Mouse (Mus musculus) limb, embryonic 13.5 days (tissue): ENCODE results near the gene Anks3. TPM values are rescaled to one million over a fixed set of nuclear protein-coding genes. Genes with fewer than 3 reads are reported as not detected.

ENCODE experiments used
- ATAC-seq: fragments of 200-750 bp; cut with Nextera tagmentation; 2 replicates; pipeline ENCODE4 v1.8.0; 2017; ENCODE audit warnings: low read depth, moderate number of reproducible peaks, moderate TSS enrichment; ENCODE audit not compliant: low FRiP score
- H3K27ac ChIP-seq: fragments of 300-500 bp; sonication (generic); 2 replicates; pipeline ENCODE4 v1.5.1; 2015; ENCODE audit warnings: inconsistent platforms, mild to moderate bottlenecking, moderate library complexity
- H3K27me3 ChIP-seq: fragments of 300-500 bp; sonication (generic); 2 replicates; pipeline ENCODE4 v1.6.1; 2015; ENCODE audit warnings: mild to moderate bottlenecking, inconsistent platforms
- H3K36me3 ChIP-seq: fragments of 300-500 bp; sonication (generic); 2 replicates; pipeline ENCODE4 v1.6.1; 2015; ENCODE audit warnings: inconsistent platforms, mild to moderate bottlenecking, moderate library complexity
- H3K4me1 ChIP-seq: fragments of 300-500 bp; sonication (generic); 2 replicates; pipeline ENCODE4 v1.6.1; 2015; ENCODE audit warnings: inconsistent platforms
- H3K4me2 ChIP-seq: fragments of 300-500 bp; sonication (generic); replicated peaks from 2 replicates; pipeline ENCODE4 v1.6.1; 2015; ENCODE audit warnings: inconsistent platforms, mild to moderate bottlenecking, moderate library complexity
- H3K4me3 ChIP-seq: fragments of 300-500 bp; sonication (generic); 2 replicates; pipeline ENCODE4 v1.5.1; 2015; ENCODE audit warnings: moderate library complexity, mild to moderate bottlenecking, inconsistent platforms
- H3K9ac ChIP-seq: fragments of 300-500 bp; sonication (generic); 2 replicates; pipeline ENCODE4 v1.6.1; 2015; ENCODE audit warnings: mild to moderate bottlenecking, inconsistent platforms
- H3K9me3 ChIP-seq: fragments of 300-500 bp; sonication (generic); 2 replicates; pipeline ENCODE4 v1.6.1; 2016; ENCODE audit warnings: inconsistent platforms
- WGBS: fragments of 180-500 bp; shearing (Covaris S2); methylation state at CpG from one replicate; pipeline ENCODE4 v1.1.7; 2015; 5-methylcytosine and 5-hydroxymethylcytosine counted together
- polyA plus RNA-seq: library from polyadenylated mRNA; unstranded; fragments of >200 nt; fragmentation: Nextera tagmentation; extraction: Ambion mirVana; gene quantifications from 2 replicates; pipeline ENCODE4 v1.2.1, GENCODE M21; 2015

Anks3 gene
- polyA plus RNA-seq, 1 experiment from 2014 or later, result 76.2 TPM

GRCm38 (mm10) chr16:4938461-4938860 lies 25.5 kb downstream of the Anks3 start, which contains the start of gene Nudt16l1:
TSS of gene Nudt16l1 (plus strand) at chr16:4938761.
- Histone ChIP-seq H3K9me3 (no peaks in the 10 kb centered on the region), H3K4me2 (peak within 1 kb of the TSS; percentile 80), H3K4me3 (peak within 1 kb of the TSS; percentile 95), H3K9ac (peak within 1 kb of the TSS; percentile 94), H3K36me3 (peaks cover 84% of the 10 kb centered on the region), H3K4me1 (peaks cover 16% of the 10 kb centered on the region), H3K27ac (peak within 1 kb of the TSS; percentile 86), H3K27me3 (no peaks in the 10 kb centered on the region)
- ATAC-seq, result no peak
- whole genome bisulfite sequencing, result 3% methylated on average over 2 of the region's 2 CpGs

DNA sequence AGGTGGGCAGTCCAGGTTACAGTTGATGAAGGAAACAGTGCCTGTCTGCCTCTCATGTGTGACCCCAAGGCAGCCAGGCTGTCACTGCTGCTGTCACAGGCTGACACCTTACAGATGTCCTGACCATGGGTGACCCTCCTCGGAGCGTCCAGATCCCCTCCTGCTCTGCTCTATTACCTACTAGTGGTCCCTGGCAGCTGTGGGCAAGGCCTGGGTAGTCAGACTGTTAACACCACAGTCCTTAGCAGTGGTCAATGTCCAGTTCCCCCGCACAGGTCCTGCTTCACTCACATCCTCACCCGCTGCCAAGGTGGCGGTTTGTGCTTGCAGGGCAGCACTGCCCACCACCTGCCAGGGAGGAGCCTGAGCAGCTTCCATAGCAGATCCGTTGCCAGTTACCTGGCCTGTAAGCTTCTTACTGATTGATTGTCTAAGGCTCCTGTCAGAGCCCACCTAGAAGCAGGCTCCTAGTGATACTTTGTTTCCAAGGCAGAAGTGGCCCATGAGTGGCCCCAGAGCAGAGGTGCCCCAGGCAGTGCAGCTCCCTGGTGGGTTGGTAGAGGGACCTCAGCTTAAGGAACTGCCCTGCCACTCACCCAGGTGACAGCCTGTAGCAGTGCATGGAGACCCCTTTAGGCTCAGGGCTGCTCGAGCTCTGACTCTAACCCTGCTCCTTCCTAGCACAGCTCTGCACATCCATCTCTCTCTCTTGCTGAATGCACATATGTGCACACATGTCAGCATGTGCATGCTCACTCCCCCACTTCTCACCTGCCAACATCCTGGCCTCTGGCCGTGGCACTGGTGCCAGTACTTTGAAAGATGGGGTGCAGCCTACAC lies 26.4 kb downstream of the Anks3 start:
- peaks cover 84% of the 10 kb centered on the region for H3K36me3 ChIP-seq
- H3K27ac ChIP-seq, result no peak overlapping the region
- no peak overlapping the region for H3K9ac ChIP-seq
- no peak for ATAC-seq
- no peak overlapping the region for H3K4me3 ChIP-seq
- no peaks in the 10 kb centered on the region for H3K27me3 ChIP-seq
- no peak overlapping the region for H3K4me2 ChIP-seq
- WGBS, result 91% methylated on average over 8 of the region's 8 CpGs
- H3K9me3 ChIP-seq, result no peaks in the 10 kb centered on the region
- peaks cover 16% of the 10 kb centered on the region for H3K4me1 ChIP-seq

- Histone ChIP-seq H3K4me3 (no peak overlapping the region), H3K9me3 (no peaks in the 10 kb centered on the region), H3K27me3 (no peaks in the 10 kb centered on the region), H3K9ac (no peak overlapping the region), H3K27ac (peak overlapping the region; percentile 67; the same call in 1 of the 2 replicates), H3K4me1 (peaks cover 16% of the 10 kb centered on the region), H3K4me2 (no peak overlapping the region), H3K36me3 (peaks cover 84% of the 10 kb centered on the region)
- WGBS, result 84% methylated on average over 10 of the region's 10 CpGs
- no peak for ATAC-seq
Measured at GRCm38 (mm10) chr16:4935931-4936703, 27.9 kb downstream of the Anks3 start.

GRCm38 (mm10) chr16:4935430-4935829 lies 28.6 kb downstream of the Anks3 start:
- no peak overlapping the region for H3K27ac ChIP-seq
- no peaks in the 10 kb centered on the region for H3K27me3 ChIP-seq

DNA sequence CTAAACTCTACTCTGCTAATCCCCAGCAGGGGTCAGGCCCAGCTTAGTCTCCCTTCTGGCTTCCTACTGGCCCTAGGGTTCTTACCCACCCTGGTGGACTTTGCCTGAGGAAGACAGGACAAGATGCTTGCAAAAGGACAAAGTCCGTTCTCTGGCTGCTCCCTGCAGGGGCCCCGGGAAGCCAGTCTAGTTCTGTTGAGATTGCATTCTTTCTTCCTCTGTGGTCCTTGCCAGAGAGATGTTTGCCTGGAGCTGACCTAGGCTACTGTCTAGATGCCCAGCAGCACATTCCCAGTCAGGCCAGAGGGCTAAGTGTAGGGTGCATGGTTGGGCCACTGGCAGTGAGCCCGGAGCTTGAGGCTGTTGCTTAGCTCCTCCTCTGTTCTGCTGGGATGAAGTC lies 31.6 kb downstream of the Anks3 start:
- no peak overlapping the region for H3K4me2 ChIP-seq
- H3K9me3 ChIP-seq, result no peaks in the 10 kb centered on the region
- 86% methylated on average over 3 of the region's 3 CpGs for WGBS
- H3K9ac ChIP-seq, result peak overlapping the region; percentile 19; the same call in 1 of the 2 replicates
- no peaks in the 10 kb centered on the region for H3K27me3 ChIP-seq
- no peak overlapping the region for H3K4me3 ChIP-seq
- H3K36me3 ChIP-seq, result peaks cover 100% of the 10 kb centered on the region
- no peak overlapping the region for H3K27ac ChIP-seq
- ATAC-seq, result no peak
- H3K4me1 ChIP-seq, result no peaks in the 10 kb centered on the region

More at GRCm38 (mm10) chr16:4935430-4935829, 28.6 kb downstream of the Anks3 start:
- Histone ChIP-seq H3K36me3 (peaks cover 84% of the 10 kb centered on the region), H3K9ac (no peak overlapping the region), H3K9me3 (no peaks in the 10 kb centered on the region), H3K4me2 (no peak overlapping the region), H3K4me1 (peaks cover 14% of the 10 kb centered on the region), H3K4me3 (no peak overlapping the region)
- WGBS, result 96% methylated on average over 31 of the region's 31 CpGs
- no peak for ATAC-seq

DNA sequence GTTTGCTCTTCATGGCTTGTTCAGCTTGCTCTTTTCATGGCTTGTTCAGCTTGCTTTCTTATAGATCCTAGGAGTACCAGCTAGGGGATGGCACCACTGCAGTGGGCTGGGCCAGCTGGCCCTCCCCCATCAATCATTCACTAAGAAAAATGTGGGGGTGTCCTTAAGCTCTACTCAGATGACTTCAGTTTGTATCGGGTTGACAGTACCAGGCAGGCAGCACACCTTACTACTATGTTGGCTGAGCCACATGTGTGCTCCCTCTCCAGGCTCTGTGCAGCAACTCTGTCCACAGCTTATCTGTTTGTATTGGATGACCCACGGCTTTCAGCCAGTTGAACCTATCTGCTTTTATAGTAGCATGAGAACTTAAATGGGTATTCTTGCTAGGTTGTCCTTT lies 35.5 kb downstream of the Anks3 start:
- no peak for ATAC-seq
- no peak overlapping the region for H3K4me2 ChIP-seq
- 95% methylated on average over 2 of the region's 2 CpGs for WGBS
- no peaks in the 10 kb centered on the region for H3K27me3 ChIP-seq
- peaks cover 99% of the 10 kb centered on the region for H3K36me3 ChIP-seq
- no peak overlapping the region for H3K4me3 ChIP-seq
- no peak overlapping the region for H3K27ac ChIP-seq
- no peak overlapping the region for H3K9ac ChIP-seq
- H3K9me3 ChIP-seq, result no peaks in the 10 kb centered on the region
- H3K4me1 ChIP-seq, result no peaks in the 10 kb centered on the region

- Histone ChIP-seq H3K27me3 (no peaks in the 10 kb centered on the region), H3K4me3 (no peak overlapping the region), H3K9me3 (no peaks in the 10 kb centered on the region), H3K27ac (no peak overlapping the region), H3K4me2 (no peak overlapping the region), H3K9ac (no peak overlapping the region), H3K4me1 (no peaks in the 10 kb centered on the region), H3K36me3 (peaks cover 99% of the 10 kb centered on the region)
- WGBS, result 96% methylated on average over 7 of the region's 7 CpGs
- no peak for ATAC-seq
Measured at GRCm38 (mm10) chr16:4927967-4928366, 36.0 kb downstream of the Anks3 start.

DNA sequence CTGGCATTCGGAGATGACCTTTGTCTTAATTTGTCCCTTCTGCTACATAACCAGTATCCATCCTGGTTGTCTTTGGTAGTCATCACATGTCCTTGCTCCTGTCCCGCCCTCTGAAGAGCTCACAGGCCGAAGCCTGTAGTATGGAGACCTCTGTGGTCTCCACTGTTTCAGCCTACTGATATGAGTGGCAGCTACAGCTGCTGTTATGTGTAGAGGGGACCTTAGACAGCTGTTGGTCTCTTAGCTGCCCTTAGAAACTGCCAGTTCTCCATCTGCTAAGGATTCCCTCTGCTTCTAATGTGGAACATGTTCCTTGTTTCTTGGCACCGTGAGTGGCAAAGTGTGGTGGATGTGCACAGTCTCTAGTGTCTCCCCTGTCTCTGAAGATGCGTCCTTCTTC lies 40.0 kb downstream of the Anks3 start:
- H3K9ac ChIP-seq, result no peak overlapping the region
- no peaks in the 10 kb centered on the region for H3K27me3 ChIP-seq
- H3K9me3 ChIP-seq, result no peaks in the 10 kb centered on the region
- H3K4me1 ChIP-seq, result no peaks in the 10 kb centered on the region
- H3K36me3 ChIP-seq, result peaks cover 87% of the 10 kb centered on the region
- ATAC-seq, result 0 out of 2 replicates have a peak, but pooled peaks have one; percentile 24
- H3K4me2 ChIP-seq, result no peak overlapping the region
- 88% methylated on average over 5 of the region's 5 CpGs for WGBS
- no peak overlapping the region for H3K27ac ChIP-seq
- no peak overlapping the region for H3K4me3 ChIP-seq

- no peak overlapping the region for H3K27ac ChIP-seq
- H3K36me3 ChIP-seq, result peaks cover 79% of the 10 kb centered on the region
- WGBS, result 88% methylated on average over 6 of the region's 6 CpGs
Measured at GRCm38 (mm10) chr16:4922481-4922880, 41.5 kb downstream of the Anks3 start.

GRCm38 (mm10) chr16:4920556-4920955 lies 43.4 kb downstream of the Anks3 start:
- WGBS, result 80% methylated on average over 4 of the region's 4 CpGs
- ATAC-seq, result no peak

More at GRCm38 (mm10) chr16:4922481-4922880, 41.5 kb downstream of the Anks3 start:
- no peak overlapping the region for H3K9ac ChIP-seq
- no peaks in the 10 kb centered on the region for H3K9me3 ChIP-seq
- H3K27me3 ChIP-seq, result no peaks in the 10 kb centered on the region
- no peak for ATAC-seq
- no peak overlapping the region for H3K4me2 ChIP-seq
- H3K4me1 ChIP-seq, result no peaks in the 10 kb centered on the region
- no peak overlapping the region for H3K4me3 ChIP-seq

GRCm38 (mm10) chr16:4916608-4917007 lies 47.4 kb downstream of the Anks3 start:
- Histone ChIP-seq H3K9me3 (no peaks in the 10 kb centered on the region), H3K4me1 (peaks cover 10% of the 10 kb centered on the region; the same call in 1 of the 2 replicates), H3K4me2 (no peak overlapping the region), H3K9ac (no peak overlapping the region), H3K4me3 (no peak overlapping the region), H3K27me3 (no peaks in the 10 kb centered on the region), H3K27ac (no peak overlapping the region), H3K36me3 (peaks cover 73% of the 10 kb centered on the region)
- 91% methylated on average over 2 of the region's 2 CpGs for WGBS
- no peak for ATAC-seq

More at GRCm38 (mm10) chr16:4920556-4920955, 43.4 kb downstream of the Anks3 start:
- no peaks in the 10 kb centered on the region for H3K9me3 ChIP-seq
- no peak overlapping the region for H3K27ac ChIP-seq
- no peak overlapping the region for H3K4me3 ChIP-seq
- no peak overlapping the region for H3K9ac ChIP-seq
- H3K4me2 ChIP-seq, result no peak overlapping the region
- peaks cover 78% of the 10 kb centered on the region for H3K36me3 ChIP-seq
- H3K4me1 ChIP-seq, result no peaks in the 10 kb centered on the region
- H3K27me3 ChIP-seq, result no peaks in the 10 kb centered on the region

DNA sequence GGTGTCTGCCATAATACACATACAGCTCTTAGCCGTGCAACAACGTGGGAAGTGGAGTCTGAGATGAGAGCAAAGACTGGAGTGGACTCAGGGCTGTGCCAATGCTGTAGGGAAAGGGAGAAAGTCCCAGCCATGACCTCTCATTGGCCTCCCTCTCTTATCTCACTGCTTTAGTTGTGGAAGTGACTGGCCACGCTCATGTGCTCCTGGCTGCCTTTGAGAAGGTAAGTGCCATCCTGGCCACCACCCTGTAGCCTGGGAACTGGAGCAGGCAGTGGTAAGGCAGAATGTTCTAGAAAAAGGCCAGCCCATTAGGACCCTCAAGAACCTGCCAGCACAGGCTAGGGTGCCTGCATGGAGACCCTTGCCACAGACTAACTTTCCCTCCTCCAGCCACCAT lies 48.1 kb downstream of the Anks3 start:
- Histone ChIP-seq H3K4me1 (peaks cover 10% of the 10 kb centered on the region; the same call in 1 of the 2 replicates), H3K36me3 (peaks cover 77% of the 10 kb centered on the region), H3K9ac (no peak overlapping the region), H3K27ac (no peak overlapping the region), H3K9me3 (no peaks in the 10 kb centered on the region), H3K4me3 (no peak overlapping the region), H3K27me3 (no peaks in the 10 kb centered on the region), H3K4me2 (no peak overlapping the region)
- 89% methylated on average over 3 of the region's 3 CpGs for whole genome bisulfite sequencing
- no peak for ATAC-seq
